Mouse (Mus musculus) cerebellum, postnatal 25 days (tissue): ENCODE measurements at regions not wholly inside any gene's neighbourhood (a gene's known extent, or its start where the extent isn't known, plus 50 kb on each side); places are given as distances from the start of the nearest gene placed in this dataset.
A peak's percentile ranks its signal among the peaks of the same experiment; 100 is the strongest.
"Not testable (repeated sequence)": the region's sequence is repeated elsewhere in the genome, so short reads cannot be mapped to it uniquely, and the experiment has no call there.

ENCODE experiments used
- DNase-seq, 2 experiments: peaks; one replicate each; pipeline ENCODE4 v3.0.0; 2021; ENCODE audit warnings: mixed read lengths in 2 of 2

GRCm38 (mm10) chr13:66715191-66716161 is 189.2 kb upstream of the Gm10767 start:
- DNase-seq, result not testable (repeated sequence)

GRCm38 (mm10) chr13:66711010-66711409 is 193.7 kb upstream of the Gm10767 start:
- not testable (repeated sequence) for DNase-seq

GRCm38 (mm10) chr13:66697983-66698535 is 206.7 kb upstream of the Gm10767 start:
- DNase-seq, result not testable (repeated sequence)

GRCm38 (mm10) chr13:66680766-66681165 is 223.9 kb upstream of the Gm10767 start:
- DNase-seq, result not testable (repeated sequence)

GRCm38 (mm10) chr13:66642245-66642644 is 201.3 kb upstream of the 2410141K09Rik start:
- DNase-seq, result not testable (repeated sequence)

- DNase-seq, result not testable (repeated sequence)
Measured at GRCm38 (mm10) chr13:66625761-66626160, 184.8 kb upstream of the 2410141K09Rik start.

GRCm38 (mm10) chr13:66586041-66586440 is 145.1 kb upstream of the 2410141K09Rik start:
- peak in 1 of 2 experiments; percentile 3 for DNase-seq

GRCm38 (mm10) chr13:66563616-66564015 is 122.7 kb upstream of the 2410141K09Rik start:
- not testable (repeated sequence) for DNase-seq

- DNase-seq, result not testable (repeated sequence)
Measured at GRCm38 (mm10) chr13:66556397-66556796, 115.5 kb upstream of the 2410141K09Rik start.

GRCm38 (mm10) chr13:66547951-66548350 is 107.0 kb upstream of the 2410141K09Rik start:
- DNase-seq, result not testable (repeated sequence)

- DNase-seq, result not testable (repeated sequence)
Measured at GRCm38 (mm10) chr13:66519596-66519995, 78.7 kb upstream of the 2410141K09Rik start.
